Mouse (Mus musculus) testis, adult 2 months (tissue): Measurements from ENCODE around the gene Rbms3.

Source experiments
- CTCF ChIP-seq: fragments of 200-500 bp; IDR thresholded peaks from 2 replicates; pipeline ENCODE4 v1.5.1; 2012; ENCODE audit warnings: low read depth, mild to moderate bottlenecking, inconsistent platforms, low read length, moderate library complexity; ENCODE audit not compliant: control insufficient read depth, insufficient read depth, insufficient replicate concordance
- POLR2A ChIP-seq: fragments of 200-500 bp; IDR thresholded peaks from 2 replicates; pipeline ENCODE4 v1.6.1; 2012; ENCODE audit warnings: low read depth, mild to moderate bottlenecking, inconsistent platforms, low read length, moderate library complexity; ENCODE audit not compliant: control insufficient read depth

DNA sequence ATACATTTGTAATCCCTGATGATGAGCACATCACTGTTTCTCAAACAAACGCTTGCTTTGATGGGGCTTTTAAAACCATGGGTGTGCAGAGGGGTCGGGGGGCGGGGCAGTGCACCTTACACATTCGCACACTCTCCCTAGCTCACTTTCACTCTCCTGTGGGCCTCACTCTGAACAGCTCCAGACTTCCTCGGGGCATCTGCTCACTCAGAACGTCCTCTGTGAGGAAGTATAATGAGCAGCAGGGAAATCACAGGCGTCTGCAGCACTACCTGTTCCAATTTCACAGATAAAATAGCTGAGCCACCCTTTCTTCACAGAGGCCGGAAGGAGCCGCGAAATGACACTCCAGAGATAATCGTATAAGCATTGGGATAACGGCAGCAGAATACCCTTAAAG lies 611.4 kb downstream of the Rbms3 start:
- TF ChIP-seq CTCF (no peak), POLR2A (no peak)
